Mouse (Mus musculus) liver, adult (tissue): Measurements from ENCODE around the gene Grk6.

Experiments used
- GATA4 ChIP-seq: IDR thresholded peaks from 2 replicates; pipeline ENCODE4 v1.6.1; 2014; ENCODE audit warnings: mild to moderate bottlenecking, low read length; ENCODE audit not compliant: insufficient replicate concordance

The Grk6 gene

GRCm38 (mm10) chr13:55484520-55485088 lies 39.7 kb downstream of the Grk6 start:
- no peak for TF ChIP-seq GATA4

- no peak for TF ChIP-seq GATA4
Observed at GRCm38 (mm10) chr13:55486029-55486794, 41.3 kb downstream of the Grk6 start.

- no peak for TF ChIP-seq GATA4
Observed at GRCm38 (mm10) chr13:55486916-55487577, 42.2 kb downstream of the Grk6 start.

GRCm38 (mm10) chr13:55487578-55488498 lies 43.0 kb downstream of the Grk6 start, which contains the start of gene Dbn1:
TSS of gene Dbn1 (minus strand) at chr13:55488111.
- no peak for TF ChIP-seq GATA4

GRCm38 (mm10) chr13:55494257-55494656 lies 49.4 kb downstream of the Grk6 start:
- no peak for TF ChIP-seq GATA4

- peak; percentile 91 for TF ChIP-seq GATA4
Observed at GRCm38 (mm10) chr13:55494883-55495621, 50.2 kb downstream of the Grk6 start.

GRCm38 (mm10) chr13:55495702-55496101 lies 50.8 kb downstream of the Grk6 start:
- TF ChIP-seq GATA4: no peak

GRCm38 (mm10) chr13:55496661-55497060 lies 51.8 kb downstream of the Grk6 start:
- TF ChIP-seq GATA4: no peak

- no peak for TF ChIP-seq GATA4
Observed at GRCm38 (mm10) chr13:55498906-55499305, 54.0 kb downstream of the Grk6 start.

GRCm38 (mm10) chr13:55500575-55500974 lies 55.7 kb downstream of the Grk6 start:
- no peak for TF ChIP-seq GATA4

- TF ChIP-seq GATA4: no peak
Observed at GRCm38 (mm10) chr13:55502405-55502804, 57.5 kb downstream of the Grk6 start.

GRCm38 (mm10) chr13:55504390-55504789 lies 59.5 kb downstream of the Grk6 start:
- TF ChIP-seq GATA4: no peak

- TF ChIP-seq GATA4: no peak
Observed at GRCm38 (mm10) chr13:55505810-55506209, 60.9 kb downstream of the Grk6 start.

GRCm38 (mm10) chr13:55506697-55507096 lies 61.8 kb downstream of the Grk6 start:
- TF ChIP-seq GATA4: no peak
